Mouse (Mus musculus): Measurements from ENCODE around the gene Snx10.
A peak's percentile ranks its signal among the peaks of the same experiment; 100 is the strongest.

Snx10 gene

GRCm38 (mm10) chr6:51523807-51524320 is at the start of gene Snx10:
Gene Snx10, plus strand, starts transcription at chr6:51523901.
- peak; percentile 96 for DNase-seq

- peak; percentile 35 for DNase-seq
These were observed 44.5 kb upstream of the Snx10 start for GRCm38 (mm10) chr6:51479136-51479731.

DNA sequence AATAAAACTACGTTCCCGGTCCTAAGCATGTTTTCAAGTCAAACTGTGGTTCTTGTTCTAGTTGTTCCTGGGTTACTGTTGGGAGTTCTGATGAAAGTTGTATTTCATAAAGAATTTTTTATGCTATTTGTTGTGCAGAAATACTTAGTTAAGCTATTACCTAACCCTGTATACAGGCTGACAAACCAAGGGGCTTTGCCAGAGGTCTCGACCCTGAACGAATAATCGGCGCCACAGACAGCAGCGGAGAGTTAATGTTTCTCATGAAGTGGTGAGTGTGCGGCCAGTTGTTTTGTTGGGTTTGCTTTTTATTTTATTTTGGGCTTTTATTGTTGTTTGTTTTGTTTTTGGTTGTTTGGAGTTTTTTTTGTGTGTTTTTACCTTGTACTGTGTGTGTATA is 42.2 kb upstream of the Snx10 start:
- no peak for DNase-seq

DNA sequence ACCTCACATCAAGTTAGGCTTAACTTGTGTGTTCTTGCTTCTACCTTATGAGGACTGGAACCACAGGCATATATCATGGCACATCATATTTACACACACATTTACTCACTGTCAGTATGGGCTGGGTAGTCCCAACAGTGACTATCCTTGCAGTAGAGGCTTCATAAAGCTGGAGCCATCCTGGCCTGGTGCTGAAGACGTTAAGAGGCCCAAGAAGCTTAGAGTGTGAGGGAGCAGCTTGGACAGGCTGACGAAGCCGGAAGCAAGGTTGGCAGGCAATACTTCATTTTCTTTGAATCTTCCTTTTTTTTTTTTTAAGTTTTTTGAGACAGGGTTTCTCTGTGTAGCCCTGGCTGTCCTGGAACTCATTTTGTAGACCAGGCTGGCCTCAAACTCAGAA is 39.8 kb upstream of the Snx10 start:
- peak; percentile 53 for DNase-seq

GRCm38 (mm10) chr6:51484556-51484955 is 39.1 kb upstream of the Snx10 start:
- peak; percentile 57 for DNase-seq

- DNase-seq: peak; percentile 67
These were observed 38.1 kb upstream of the Snx10 start for GRCm38 (mm10) chr6:51485646-51486045.

- peak; percentile 77 for DNase-seq
These were observed 37.5 kb upstream of the Snx10 start for GRCm38 (mm10) chr6:51486076-51486710.

GRCm38 (mm10) chr6:51486731-51487130 is 37.0 kb upstream of the Snx10 start:
- DNase-seq: peak; percentile 69

- DNase-seq: peak; percentile 98
These were observed 33.9 kb upstream of the Snx10 start for GRCm38 (mm10) chr6:51489787-51490186.

GRCm38 (mm10) chr6:51497321-51498111 is 26.2 kb upstream of the Snx10 start:
- DNase-seq: peak; percentile 25

DNA sequence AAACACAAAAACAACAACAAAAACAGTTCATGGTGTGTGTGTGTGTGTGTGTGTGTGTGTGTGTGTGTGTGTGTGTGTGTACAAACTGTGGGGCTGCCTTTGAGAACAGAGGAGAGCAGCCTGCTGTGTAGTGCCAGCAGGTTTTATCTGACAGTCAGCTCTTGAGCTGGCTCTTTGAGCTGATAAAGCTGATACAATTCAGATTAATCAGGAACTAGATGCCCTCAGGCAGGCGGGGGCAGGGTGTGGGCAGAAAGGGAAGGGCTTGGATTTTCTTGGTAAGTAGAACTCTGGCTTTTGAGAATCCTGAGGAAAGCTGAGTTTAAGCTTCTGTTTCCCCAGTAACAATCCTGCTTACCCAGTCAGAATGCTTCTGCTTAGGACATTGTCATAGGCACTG is 18.0 kb upstream of the Snx10 start:
- DNase-seq: no peak

DNA sequence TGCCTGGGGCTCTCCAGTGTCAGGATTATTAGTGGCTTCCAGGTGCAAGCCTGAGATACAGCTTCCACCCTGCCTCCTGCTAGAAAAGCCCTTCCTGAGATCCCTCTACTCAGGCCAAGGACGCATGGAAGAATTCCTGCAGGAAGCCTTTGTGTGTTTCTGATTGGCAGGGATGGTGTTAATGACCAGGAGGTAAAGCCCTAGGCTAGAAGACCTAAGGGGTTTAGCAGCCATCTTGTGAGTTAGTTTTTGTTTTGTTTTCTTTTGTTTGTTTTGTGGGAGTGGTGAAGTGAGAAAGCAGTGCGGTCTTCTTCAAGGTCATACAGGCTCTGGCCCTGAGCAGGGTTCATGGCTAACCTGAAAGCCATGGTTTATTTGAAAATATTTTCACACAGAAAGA is 16.1 kb upstream of the Snx10 start:
- no peak for DNase-seq

GRCm38 (mm10) chr6:51508750-51509648 is 14.7 kb upstream of the Snx10 start:
- peak; percentile 96 for DNase-seq

DNA sequence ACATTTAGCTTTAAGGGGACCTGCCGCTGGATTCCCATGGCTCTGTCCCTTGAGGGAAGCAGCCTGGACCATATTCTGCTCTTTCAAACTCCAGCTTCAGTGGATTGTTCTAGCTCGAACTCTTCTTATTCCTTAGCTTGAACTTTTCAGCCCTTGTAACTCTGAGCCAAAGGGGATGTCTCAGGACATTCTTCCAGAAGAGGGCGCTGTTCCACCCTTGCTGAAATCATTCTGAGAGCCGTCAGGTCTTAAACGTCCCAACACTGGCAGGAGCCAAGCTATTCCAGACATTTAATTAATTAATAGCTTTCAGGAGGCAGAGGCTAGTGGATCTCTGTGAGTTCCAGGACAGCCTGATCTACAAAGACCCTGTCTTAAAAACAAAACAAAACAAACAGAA is 13.6 kb upstream of the Snx10 start:
- peak; percentile 88 for DNase-seq

- DNase-seq: peak; percentile 91
These were observed 12.8 kb upstream of the Snx10 start for GRCm38 (mm10) chr6:51510946-51511345.

GRCm38 (mm10) chr6:51513745-51514144 is 10.0 kb upstream of the Snx10 start:
- DNase-seq: no peak

DNA sequence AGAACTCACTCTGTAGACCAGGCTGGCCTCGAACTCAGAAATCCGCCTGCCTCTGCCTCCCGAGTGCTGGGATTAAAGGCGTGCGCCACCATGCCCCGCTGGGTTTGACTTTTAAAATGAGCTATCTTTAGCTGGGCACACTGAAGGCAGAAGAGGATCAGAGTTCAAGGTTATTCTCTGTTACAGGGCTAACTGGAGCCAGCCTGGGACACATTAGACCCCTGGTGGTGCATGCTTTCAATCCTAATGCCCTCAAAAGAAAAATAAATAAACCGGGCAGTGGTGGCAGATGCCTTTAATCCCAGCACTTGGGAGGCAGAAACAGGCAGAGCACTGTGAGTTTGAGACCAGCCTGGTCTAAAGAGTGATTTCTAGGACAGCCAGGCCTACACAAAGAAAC is 8.8 kb upstream of the Snx10 start:
- DNase-seq: no peak

DNA sequence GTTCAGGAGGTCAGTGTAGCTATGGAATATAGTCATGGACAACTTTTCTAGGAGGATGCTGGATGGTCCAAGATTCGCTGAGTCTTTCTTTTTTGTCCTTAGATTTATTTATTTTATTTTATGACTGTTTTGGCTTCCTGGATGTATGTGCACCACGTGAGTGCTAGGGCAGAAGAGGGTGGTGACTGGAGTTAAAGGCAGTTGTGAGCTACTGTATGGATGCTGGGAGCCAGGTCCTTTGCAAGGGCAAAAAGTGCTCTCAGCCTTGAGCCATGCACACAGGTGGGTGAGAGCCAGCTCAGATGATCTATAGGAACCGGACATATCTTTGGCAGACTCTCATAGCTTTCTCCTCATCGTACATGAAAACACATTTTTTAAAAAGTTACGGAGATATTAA is 391 bp upstream of the Snx10 start:
- no peak for DNase-seq

DNA sequence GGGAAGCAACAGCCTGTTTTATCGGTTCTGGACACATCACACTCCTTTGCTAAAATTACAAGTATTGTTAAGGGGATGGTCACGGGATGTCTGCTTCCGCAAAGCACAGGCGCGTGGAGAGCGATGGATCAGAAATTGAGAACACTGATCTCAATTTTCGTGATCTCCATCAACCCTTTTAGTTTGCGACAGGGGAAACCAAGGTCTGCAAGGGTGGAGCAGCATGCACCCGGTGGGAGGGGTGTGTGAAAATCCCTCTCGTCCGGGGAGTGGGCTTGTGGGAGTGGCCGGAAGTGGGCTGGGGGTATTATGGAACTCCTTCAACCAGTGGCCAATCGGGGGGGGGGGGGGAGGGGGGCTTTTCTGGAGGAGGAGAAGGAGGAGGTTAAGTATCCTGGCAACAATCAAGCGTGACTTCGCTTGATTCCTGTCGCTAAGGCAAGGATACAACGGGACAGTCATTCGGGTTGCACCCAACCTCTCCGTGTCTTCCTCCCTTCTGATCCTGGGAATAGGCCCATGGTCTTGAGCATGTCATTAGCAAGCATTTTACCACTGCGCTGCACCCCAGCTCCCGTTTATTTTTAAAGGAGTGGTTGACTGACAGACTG is 725 bp downstream of the Snx10 start:
- peak; percentile 95 for DNase-seq

GRCm38 (mm10) chr6:51525001-51525400 is 1.3 kb downstream of the Snx10 start:
- peak; percentile 89 for DNase-seq

GRCm38 (mm10) chr6:51529457-51529856 is 5.8 kb downstream of the Snx10 start:
- DNase-seq: no peak

GRCm38 (mm10) chr6:51533467-51534200 is 9.9 kb downstream of the Snx10 start:
- peak; percentile 93 for DNase-seq
